Mouse (Mus musculus): Measurements from ENCODE around the gene 4930415O20Rik. TPM values are rescaled to one million over a fixed set of nuclear protein-coding genes. Genes with fewer than 3 reads are reported as not detected.

The 4930415O20Rik gene
- polyA plus RNA-seq, 2 experiments = not detected

DNA sequence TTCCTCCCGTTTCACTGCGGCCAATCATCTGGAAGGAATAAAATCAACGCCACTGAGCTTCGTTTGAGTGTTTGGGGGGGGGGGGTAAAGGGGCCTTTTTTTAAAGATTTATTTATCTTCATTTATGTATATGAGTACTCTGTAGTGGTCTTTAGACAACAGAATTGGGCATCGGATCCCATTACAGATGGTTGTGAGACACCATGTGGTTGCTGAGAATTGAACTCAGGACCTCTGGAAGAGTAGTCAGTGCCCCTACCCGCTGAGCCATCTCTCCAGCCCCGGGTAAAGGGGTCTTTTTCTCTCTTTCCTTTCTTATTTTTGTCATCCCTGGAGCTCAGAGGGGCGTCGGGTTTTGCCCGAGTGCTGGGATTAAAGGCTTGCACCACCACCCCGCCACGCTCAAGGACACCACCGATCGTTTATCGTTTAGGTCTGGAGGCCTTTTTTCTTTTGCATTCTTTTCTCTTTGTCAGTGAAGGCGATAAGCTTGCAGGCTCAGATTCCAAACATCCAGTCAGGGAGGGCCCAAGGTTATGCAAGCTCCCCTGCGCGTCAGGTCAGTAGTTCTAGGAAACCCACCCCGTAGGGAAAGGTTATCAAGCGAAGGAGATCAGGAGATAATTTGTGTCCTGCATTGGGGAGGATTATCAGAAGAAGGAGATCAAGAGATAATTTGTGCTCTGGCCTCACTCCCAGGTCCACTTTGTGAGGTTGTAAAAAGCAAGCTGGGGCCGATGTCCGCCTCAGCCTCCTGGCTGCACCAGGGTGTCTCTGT, 2.4 kb upstream of the 4930415O20Rik start:
- H3K9me3 ChIP-seq (ENCODE audit: control insufficient read depth, low read length) = no peaks in the 10 kb centered on the region
- ATAC-seq (ENCODE audit: insufficient read depth) (no peak), DNase-seq (ENCODE audit: low read depth in 3 of 3, low spot score in 3 of 3) (peak; percentile 15 to 32 (median 19))
- peaks cover 18 to 19% of the 10 kb centered on the region in 2 experiments for H3K4me1 ChIP-seq (replicated peaks; ENCODE audit: control insufficient read depth in 2 of 2, insufficient read depth in 2 of 2, low read length in 1 of 2)
- H3K4me3 ChIP-seq (ENCODE audit: insufficient read depth in 1 of 2, low read depth in 2 of 2, low read length in 2 of 2) = peak overlapping the region; percentile 79 to 97
- 5% methylated on average over 22 of the region's 22 CpGs for WGBS (ENCODE audit: insufficient replicate concordance)
- H3K9ac ChIP-seq (replicated peaks) = peak overlapping the region; percentile 89
- H3K4me2 ChIP-seq (ENCODE audit: low read depth) = peak overlapping the region; percentile 93
- peaks cover 22% of the 10 kb centered on the region for H3K36me3 ChIP-seq (replicated peaks; ENCODE audit: control insufficient read depth, insufficient read depth, low read depth)
- peak overlapping the region; percentile 90 for H3K27ac ChIP-seq
- TF ChIP-seq CTCF (IDR thresholded peaks at IDR 0.05; ENCODE audit: low read depth) (0 out of 2 replicates have a peak, but pooled peaks have one; percentile 3), EP300 (IDR thresholded peaks at IDR 0.05; ENCODE audit: low read depth) (no peak)
- no peaks in the 10 kb centered on the region for H3K27me3 ChIP-seq (ENCODE audit: control insufficient read depth, insufficient read depth, low read length)

DNA sequence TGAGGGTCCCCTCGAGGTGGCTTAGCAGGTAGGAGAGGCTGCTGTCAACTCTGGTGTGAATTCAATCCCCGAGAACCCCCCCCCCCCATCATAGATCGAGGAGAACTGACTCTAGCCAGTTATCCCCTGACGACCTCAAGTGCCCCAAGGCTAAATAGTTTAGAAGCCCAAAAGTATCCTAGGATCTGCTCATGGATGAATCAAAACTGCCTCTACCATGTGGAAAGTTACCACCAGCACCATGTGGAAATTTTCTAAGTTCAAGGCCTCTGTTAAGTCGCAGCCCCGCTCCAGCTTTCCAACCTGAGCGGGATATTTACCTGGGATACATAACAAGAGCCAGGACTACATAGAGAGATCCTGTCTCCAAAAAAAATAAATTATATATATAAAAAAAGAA, 1.6 kb upstream of the 4930415O20Rik start:
- no peak for TF ChIP-seq EP300 (IDR thresholded peaks at IDR 0.05; ENCODE audit: low read depth)
- no peak for TF ChIP-seq CTCF (IDR thresholded peaks at IDR 0.05; ENCODE audit: low read depth)
- Histone ChIP-seq H3K27ac (no peak overlapping the region), H3K4me3 (ENCODE audit: insufficient read depth in 1 of 2, low read depth in 2 of 2, low read length in 2 of 2) (peak overlapping the region; percentile 79 to 97; a peak in 3 of 4 replicates), H3K9me3 (ENCODE audit: control insufficient read depth, low read length) (no peaks in the 10 kb centered on the region), H3K27me3 (ENCODE audit: control insufficient read depth, insufficient read depth, low read length) (no peaks in the 10 kb centered on the region), H3K36me3 (replicated peaks; ENCODE audit: control insufficient read depth, insufficient read depth, low read depth) (peaks cover 16% of the 10 kb centered on the region), H3K9ac (replicated peaks) (peak overlapping the region; percentile 89), H3K4me2 (ENCODE audit: low read depth) (peak overlapping the region; percentile 93), H3K4me1 (replicated peaks; ENCODE audit: control insufficient read depth in 2 of 2, insufficient read depth in 2 of 2, low read length in 1 of 2) (peaks cover 18 to 19% of the 10 kb centered on the region in 2 experiments)
- DNase-seq (ENCODE audit: low read depth in 3 of 3, low spot score in 3 of 3) (no peak), ATAC-seq (ENCODE audit: insufficient read depth) (no peak)
- 64% methylated on average over 7 of the region's 7 CpGs for WGBS (ENCODE audit: insufficient replicate concordance)

DNA sequence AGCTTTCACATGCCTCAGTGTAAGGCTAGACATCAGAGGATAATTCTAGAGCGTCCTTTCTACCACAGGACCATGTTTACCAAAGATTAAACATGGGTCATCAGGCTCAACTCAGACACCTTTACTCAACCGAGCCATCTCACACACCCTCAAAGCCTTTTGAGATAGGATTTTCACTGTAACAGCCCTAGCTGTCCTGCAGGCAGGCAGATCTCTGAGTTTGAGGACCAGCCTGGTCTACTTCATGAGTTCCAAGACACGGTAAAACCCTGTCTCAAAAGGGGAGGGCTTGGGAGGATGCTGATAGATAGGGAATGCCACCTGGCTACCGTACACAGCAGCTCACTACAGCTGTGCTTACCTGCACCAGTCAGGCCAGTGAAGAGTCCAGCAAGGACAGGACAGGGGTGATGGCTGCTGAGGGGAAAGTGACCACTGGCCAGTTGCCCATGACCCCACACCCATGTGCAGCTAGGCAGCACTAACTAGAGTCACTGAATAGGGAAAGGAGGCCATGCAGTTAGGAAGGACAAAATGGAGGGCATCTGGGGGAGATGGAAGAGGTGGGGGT, 924 bp upstream of the 4930415O20Rik start:
- H3K27me3 ChIP-seq (ENCODE audit: control insufficient read depth, insufficient read depth, low read length) = no peaks in the 10 kb centered on the region
- peaks cover 18 to 19% of the 10 kb centered on the region in 2 experiments for H3K4me1 ChIP-seq (replicated peaks; ENCODE audit: control insufficient read depth in 2 of 2, insufficient read depth in 2 of 2, low read length in 1 of 2)
- no peak for ATAC-seq (ENCODE audit: insufficient read depth)
- TF ChIP-seq CTCF (IDR thresholded peaks at IDR 0.05; ENCODE audit: low read depth) (no peak), EP300 (IDR thresholded peaks at IDR 0.05; ENCODE audit: low read depth) (no peak)
- no peak overlapping the region for H3K4me3 ChIP-seq (ENCODE audit: insufficient read depth in 1 of 2, low read depth in 2 of 2, low read length in 2 of 2)
- no peak overlapping the region for H3K4me2 ChIP-seq (ENCODE audit: low read depth)
- H3K27ac ChIP-seq = no peak overlapping the region
- H3K9ac ChIP-seq (replicated peaks) = no peak overlapping the region
- peaks cover 11% of the 10 kb centered on the region for H3K36me3 ChIP-seq (replicated peaks; ENCODE audit: control insufficient read depth, insufficient read depth, low read depth)
- WGBS (ENCODE audit: insufficient replicate concordance) = 62% methylated on average over 4 of the region's 4 CpGs
- no peaks in the 10 kb centered on the region for H3K9me3 ChIP-seq (ENCODE audit: control insufficient read depth, low read length)
- DNase-seq (ENCODE audit: low read depth in 3 of 3, low spot score in 3 of 3) = no peak

DNA sequence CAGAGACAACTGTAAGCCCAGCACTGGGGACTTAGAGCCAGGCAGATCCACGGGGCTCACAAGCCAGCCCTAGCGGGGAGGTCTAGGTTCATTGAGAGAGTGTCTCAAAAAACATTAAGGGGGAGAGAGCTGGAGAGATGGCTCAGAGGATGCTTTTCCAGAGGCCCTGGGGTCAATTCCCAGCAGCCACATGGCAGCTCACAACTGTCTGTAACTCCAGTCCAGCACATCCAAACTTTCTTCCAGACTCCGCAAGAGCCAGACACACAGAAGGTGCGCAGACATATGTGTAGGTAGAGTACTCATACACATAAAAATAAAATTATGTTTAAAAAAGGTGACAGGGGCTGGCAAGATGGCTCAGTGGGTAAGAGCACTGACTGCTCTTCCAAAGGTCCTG, 2.5 kb downstream of the 4930415O20Rik start:
- Histone ChIP-seq H3K27ac (no peak overlapping the region), H3K27me3 (ENCODE audit: control insufficient read depth, insufficient read depth, low read length) (no peaks in the 10 kb centered on the region), H3K9ac (replicated peaks) (no peak overlapping the region), H3K4me1 (replicated peaks; ENCODE audit: control insufficient read depth in 2 of 2, insufficient read depth in 2 of 2, low read length in 1 of 2) (peaks cover 7% of the 10 kb centered on the region in 2 experiments; a peak in 3 of 4 replicates), H3K4me3 (ENCODE audit: insufficient read depth in 1 of 2, low read depth in 2 of 2, low read length in 2 of 2) (no peak overlapping the region), H3K36me3 (replicated peaks; ENCODE audit: control insufficient read depth, insufficient read depth, low read depth) (no peaks in the 10 kb centered on the region), H3K9me3 (ENCODE audit: control insufficient read depth, low read length) (no peaks in the 10 kb centered on the region), H3K4me2 (ENCODE audit: low read depth) (no peak overlapping the region)
- no peak for DNase-seq (ENCODE audit: low read depth in 3 of 3, low spot score in 3 of 3)
- TF ChIP-seq EP300 (IDR thresholded peaks at IDR 0.05; ENCODE audit: low read depth) = no peak
- no peak for ATAC-seq (ENCODE audit: insufficient read depth)
- WGBS (ENCODE audit: insufficient replicate concordance) = 75% methylated on average over 4 of the region's 4 CpGs

DNA sequence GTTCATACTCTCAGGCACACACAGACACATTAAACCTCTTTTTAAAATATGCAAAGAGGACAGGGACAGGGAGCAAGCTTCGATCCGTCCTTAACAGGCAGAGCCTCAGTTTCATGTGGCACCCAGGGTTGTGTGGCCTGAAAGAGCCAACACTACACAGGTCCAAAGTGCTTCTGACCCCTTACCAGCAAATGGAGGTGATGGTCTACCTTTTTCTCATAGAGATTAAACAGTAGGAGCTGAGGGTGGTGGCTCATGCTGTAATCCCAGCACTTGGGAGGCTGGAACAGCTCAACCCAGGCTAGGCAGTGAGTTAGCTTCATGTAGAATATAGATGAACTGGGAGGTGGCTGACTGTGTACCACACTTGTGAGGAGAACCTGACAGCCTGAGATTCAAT, 8.5 kb downstream of the 4930415O20Rik start:
- no peak for TF ChIP-seq EP300 (IDR thresholded peaks at IDR 0.05; ENCODE audit: low read depth)
- ATAC-seq (ENCODE audit: insufficient read depth) = no peak
- no peak overlapping the region for H3K4me2 ChIP-seq (ENCODE audit: low read depth)
- no peak overlapping the region for H3K9ac ChIP-seq (replicated peaks)
- WGBS (ENCODE audit: insufficient replicate concordance) = 67% methylated on average over 2 of the region's 2 CpGs
- H3K36me3 ChIP-seq (replicated peaks; ENCODE audit: control insufficient read depth, insufficient read depth, low read depth) = no peaks in the 10 kb centered on the region
- no peak overlapping the region for H3K4me3 ChIP-seq (ENCODE audit: insufficient read depth in 1 of 2, low read depth in 2 of 2, low read length in 2 of 2)
- H3K27ac ChIP-seq = no peak overlapping the region
- H3K4me1 ChIP-seq (replicated peaks; ENCODE audit: control insufficient read depth in 2 of 2, insufficient read depth in 2 of 2, low read length in 1 of 2) = no peaks in the 10 kb centered on the region
- no peaks in the 10 kb centered on the region for H3K27me3 ChIP-seq (ENCODE audit: control insufficient read depth, insufficient read depth, low read length)
- no peak for DNase-seq (ENCODE audit: low read depth in 3 of 3, low spot score in 3 of 3)
- no peaks in the 10 kb centered on the region for H3K9me3 ChIP-seq (ENCODE audit: control insufficient read depth, low read length)

Data from liver, embryonic 14.5 days (tissue).